8 mouse cellular contexts compared by ENCODE assay signal in genomic region chr9:69397432-69397759, GRCm38 (mm10). TPM values are rescaled to one million over a fixed set of nuclear protein-coding genes. Genes with fewer than 3 reads are reported as not detected.
A peak's percentile ranks its signal among the peaks of the same experiment; 100 is the strongest.
DNase-seq lines count a peak whose midpoint lies in the region; ATAC-seq and TF ChIP-seq lines count a peak whose summit lies in the region.

No protein-coding gene starts in this region.

- H3K9me3 ChIP-seq in lung, embryonic 15.5 days: no peaks in the 10 kb centered on the region
- H3K9me3 ChIP-seq in erythroblast, embryonic 14.5 days (ENCODE audit: control insufficient read depth, low read length): no peaks in the 10 kb centered on the region
- no peaks in the 10 kb centered on the region for H3K9me3 ChIP-seq in limb, embryonic 14.5 days (ENCODE audit: control insufficient read depth, low read length)

- H3K4me2 ChIP-seq in lung, embryonic 15.5 days: peak overlapping the region; percentile 88
- H3K4me2 ChIP-seq in limb, embryonic 14.5 days (replicated peaks; ENCODE audit: low read depth, low read length, severe bottlenecking): peak overlapping the region; percentile 86

- H3K4me1 ChIP-seq in lung, embryonic 15.5 days: peaks cover 7% of the 10 kb centered on the region
- H3K4me1 ChIP-seq in erythroblast, embryonic 14.5 days (ENCODE audit: control insufficient read depth): peaks cover 18% of the 10 kb centered on the region
- peaks cover 5% of the 10 kb centered on the region for H3K4me1 ChIP-seq in limb, embryonic 14.5 days (ENCODE audit: control insufficient read depth, insufficient read depth, low read length)
- H3K4me1 ChIP-seq in olfactory bulb, adult 2 months (ENCODE audit: control insufficient read depth, insufficient read depth, low read length): no peaks in the 10 kb centered on the region

- TF ChIP-seq POLR2A in limb, embryonic 14.5 days (IDR thresholded peaks at IDR 0.05; ENCODE audit: borderline replicate concordance, extremely low read depth, insufficient read depth, insufficient read length): no peak
- no peak for TF ChIP-seq POLR2A in olfactory bulb, adult 2 months (IDR thresholded peaks at IDR 0.05; ENCODE audit: insufficient read depth, low read depth, low read length)

- peak overlapping the region; percentile 59 for H3K4me3 ChIP-seq in lung, embryonic 15.5 days
- H3K4me3 ChIP-seq in erythroblast, embryonic 14.5 days (replicated peaks): peak overlapping the region; percentile 98
- H3K4me3 ChIP-seq in limb, embryonic 14.5 days (replicated peaks; ENCODE audit: low read length): peak overlapping the region; percentile 65
- H3K4me3 ChIP-seq in olfactory bulb, adult 2 months (ENCODE audit: insufficient read depth, low read depth, low read length): peak overlapping the region; percentile 67

- H3K9ac ChIP-seq in lung, embryonic 15.5 days: peak overlapping the region; percentile 82
- peak overlapping the region; percentile 94 for H3K9ac ChIP-seq in limb, embryonic 14.5 days (ENCODE audit: low read depth, low read length, severe bottlenecking)

- TF ChIP-seq CTCF in olfactory bulb, adult 2 months (IDR thresholded peaks at IDR 0.05; ENCODE audit: insufficient read depth, low read depth, low read length): no peak

- whole genome bisulfite sequencing in lung, embryonic 15.5 days: 54% methylated on average over 2 of the region's 2 CpGs
- 65% methylated on average over 2 of the region's 2 CpGs for WGBS in limb, embryonic 14.5 days
- 57% methylated on average over 2 of the region's 2 CpGs for WGBS in olfactory bulb, adult 2 months

- H3K36me3 ChIP-seq in lung, embryonic 15.5 days: no peaks in the 10 kb centered on the region
- H3K36me3 ChIP-seq in erythroblast, embryonic 14.5 days (ENCODE audit: control insufficient read depth): no peaks in the 10 kb centered on the region; the same call in 1 of the 2 replicates
- peaks cover 2% of the 10 kb centered on the region; the same call in 1 of the 2 replicates for H3K36me3 ChIP-seq in limb, embryonic 14.5 days (ENCODE audit: control insufficient read depth, insufficient read depth, low read length)

- DNase-seq in lung, postnatal 14 days: no peak
- DNase-seq in limb, embryonic 14.5 days (ENCODE audit: low spot score): no peak
- DNase-seq in cerebellum, adult 9-10 months: no peak
- DNase-seq in layer of hippocampus, adult 8-10 months (ENCODE audit: low spot score in 2 of 2): no peak
- no peak for DNase-seq in urinary bladder, postnatal 14 days (ENCODE audit: low spot score)

- H3K27ac ChIP-seq in lung, embryonic 15.5 days: peak overlapping the region; percentile 91
- peak overlapping the region; percentile 94 for H3K27ac ChIP-seq in limb, embryonic 14.5 days (replicated peaks; ENCODE audit: low read depth, low read length)
- H3K27ac ChIP-seq in olfactory bulb, adult 2 months (ENCODE audit: insufficient read depth, low read depth, low read length): no peak overlapping the region

- H3K27me3 ChIP-seq in lung, embryonic 15.5 days: no peaks in the 10 kb centered on the region
- H3K27me3 ChIP-seq in erythroblast, embryonic 14.5 days (ENCODE audit: control insufficient read depth): no peaks in the 10 kb centered on the region
- no peaks in the 10 kb centered on the region for H3K27me3 ChIP-seq in limb, embryonic 14.5 days (ENCODE audit: control insufficient read depth, insufficient read depth, low read length)

- ATAC-seq in lung, embryonic 15.5 days (ENCODE audit: borderline replicate concordance, extremely low read depth, low FRiP score, low TSS enrichment): peak; percentile 55; the same call in 1 of the 2 replicates
- peak; percentile 24; the same call in 1 of the 2 replicates for ATAC-seq in limb, embryonic 14.5 days (ENCODE audit: low FRiP score, low read depth)

RNA-seq across cellular contexts. Expression of gene Ice2, which starts 0.3 kb away (rescaled TPM):
- 20.4 and 20.6 TPM in 2 replicates for polyA plus RNA-seq in lung, embryonic 15.5 days (2015; fragmentation: Nextera tagmentation; extraction: Ambion mirVana)
- 0.01 and 0.02 TPM in 2 replicates for polyA plus RNA-seq in erythroblast, embryonic 14.5 days (2012)
- polyA plus RNA-seq in limb, embryonic 14.5 days (2012; rRNA removed): 12.0 and 13.7 TPM in 2 replicates
- polyA plus RNA-seq in limb, embryonic 14.5 days (2014; fragmentation: Nextera tagmentation; extraction: Ambion mirVana): 15.8 and 16.7 TPM in 2 replicates
- not detected in 2 replicates for polyA plus RNA-seq in olfactory bulb, adult 2 months (2012; ENCODE audit: insufficient read depth, insufficient read length, low replicate concordance, missing spikeins)
- total RNA-seq in layer of hippocampus, adult 8-10 months (2022): 10 to 100 TPM; 12.2 to 15.5 (median 13.5) TPM

RNA-seq across cellular contexts. Expression of gene Anxa2, which starts 56.0 kb away (rescaled TPM):
- 776 and 858 TPM in 2 replicates for polyA plus RNA-seq in lung, embryonic 15.5 days (2015; fragmentation: Nextera tagmentation; extraction: Ambion mirVana)
- 0.05 and 0.07 TPM in 2 replicates for polyA plus RNA-seq in erythroblast, embryonic 14.5 days (2012)
- 610 and 760 TPM in 2 replicates for polyA plus RNA-seq in limb, embryonic 14.5 days (2012; rRNA removed)
- 1,278 and 1,417 TPM in 2 replicates for polyA plus RNA-seq in limb, embryonic 14.5 days (2014; fragmentation: Nextera tagmentation; extraction: Ambion mirVana)
- 662 TPM in 1 of 2 replicates, not detected in the other for polyA plus RNA-seq in olfactory bulb, adult 2 months (2012; ENCODE audit: insufficient read depth, insufficient read length, low replicate concordance, missing spikeins)
- total RNA-seq in layer of hippocampus, adult 8-10 months (2022): 10 to 100 TPM; 12.0 to 19.0 (median 15.6) TPM

Comparison
In these comparisons a context has a peak if more than half of its experiments do, and no peak if none do; other contexts are left out.
1. RNA of gene Ice2, which starts 0.3 kb away (polyA plus RNA-seq): 20.4 to 20.6 TPM in lung, embryonic 15.5 days and 12.0 to 16.7 TPM in limb, embryonic 14.5 days; 0.01 to 0.02 TPM in erythroblast, embryonic 14.5 days and not detected in olfactory bulb, adult 2 months; every median in the first group is over 10 times any median in the second.
2. RNA of gene Anxa2, which starts 56.0 kb away (polyA plus RNA-seq): 610 to 1,417 TPM in limb, embryonic 14.5 days, 776 to 858 TPM in lung, embryonic 15.5 days and 662 TPM in olfactory bulb, adult 2 months; 0.05 to 0.07 TPM in erythroblast, embryonic 14.5 days; every median in the first group is over 100 times any median in the second.
3. Peak in every context shown above with its lines, with median percentiles within 50 percentile points of each other: H3K4me3 ChIP-seq.